Mouse (Mus musculus): ENCODE results near the gene Dnajc5. TPM values are rescaled to one million over a fixed set of nuclear protein-coding genes. Genes with fewer than 3 reads are reported as not detected.

The Dnajc5 gene
- polyA plus RNA-seq, 1 experiment from 2014 or later, result 129 TPM

DNA sequence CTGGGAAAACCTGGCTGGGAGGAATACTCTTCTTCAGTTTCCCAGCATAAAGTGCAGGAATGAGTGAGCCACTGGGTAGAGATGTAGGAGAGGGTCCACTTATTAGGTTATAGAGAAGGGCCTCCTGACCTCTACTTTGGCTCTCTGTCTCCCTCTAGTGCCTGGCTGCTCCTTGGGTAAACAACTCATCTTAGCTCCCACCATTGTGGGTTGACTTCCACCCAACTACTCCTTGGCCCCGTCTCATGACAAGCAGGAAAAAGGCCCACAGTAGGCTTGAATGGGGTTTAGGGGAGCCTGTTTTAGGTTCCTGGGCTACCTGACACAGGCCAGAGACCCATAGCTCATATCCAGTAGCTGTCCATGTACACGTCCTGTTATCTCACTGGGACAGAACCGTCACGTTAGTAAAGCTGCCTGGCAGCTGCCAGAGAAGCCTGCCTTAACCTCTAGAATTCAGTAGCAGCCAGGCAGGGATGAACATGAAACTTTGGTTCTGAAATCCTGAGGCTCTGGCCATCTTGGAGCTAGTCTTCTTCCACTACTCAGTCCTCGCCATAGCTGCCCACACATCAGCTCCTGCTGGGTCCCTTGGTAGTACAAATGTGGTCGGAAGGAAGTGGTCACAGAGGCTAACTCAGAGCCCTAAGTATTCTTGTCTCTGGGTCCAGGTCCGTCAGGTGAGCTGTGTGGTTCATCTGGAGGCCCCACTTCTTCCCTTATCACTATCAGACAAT lies 48.2 kb downstream of the Dnajc5 start:
- no peaks in the 10 kb centered on the region for H3K9me3 ChIP-seq
- no peaks in the 10 kb centered on the region for H3K4me1 ChIP-seq
- no peaks in the 10 kb centered on the region; the same call in 1 of the 2 replicates for H3K36me3 ChIP-seq (replicated peaks)
- ATAC-seq (ENCODE audit: low FRiP score), result no peak
- H3K27ac ChIP-seq, result no peak overlapping the region
- H3K9ac ChIP-seq, result no peak overlapping the region
- no peaks in the 10 kb centered on the region for H3K27me3 ChIP-seq
- 82% methylated on average over 7 of the region's 7 CpGs for WGBS
- H3K4me3 ChIP-seq (replicated peaks), result no peak overlapping the region
- H3K4me2 ChIP-seq, result no peak overlapping the region

- no peak overlapping the region for H3K4me2 ChIP-seq
- peaks cover 8% of the 10 kb centered on the region for H3K36me3 ChIP-seq (replicated peaks)
- no peaks in the 10 kb centered on the region for H3K27me3 ChIP-seq
- no peak overlapping the region for H3K9ac ChIP-seq
- no peaks in the 10 kb centered on the region for H3K4me1 ChIP-seq
- no peak overlapping the region for H3K4me3 ChIP-seq (replicated peaks)
- H3K27ac ChIP-seq, result no peak overlapping the region
- WGBS, result 95% methylated on average over 10 of the region's 10 CpGs
- ATAC-seq (ENCODE audit: low FRiP score), result no peak
- H3K9me3 ChIP-seq, result no peaks in the 10 kb centered on the region
Measured at GRCm38 (mm10) chr2:181569856-181570255, 49.6 kb downstream of the Dnajc5 start.

DNA sequence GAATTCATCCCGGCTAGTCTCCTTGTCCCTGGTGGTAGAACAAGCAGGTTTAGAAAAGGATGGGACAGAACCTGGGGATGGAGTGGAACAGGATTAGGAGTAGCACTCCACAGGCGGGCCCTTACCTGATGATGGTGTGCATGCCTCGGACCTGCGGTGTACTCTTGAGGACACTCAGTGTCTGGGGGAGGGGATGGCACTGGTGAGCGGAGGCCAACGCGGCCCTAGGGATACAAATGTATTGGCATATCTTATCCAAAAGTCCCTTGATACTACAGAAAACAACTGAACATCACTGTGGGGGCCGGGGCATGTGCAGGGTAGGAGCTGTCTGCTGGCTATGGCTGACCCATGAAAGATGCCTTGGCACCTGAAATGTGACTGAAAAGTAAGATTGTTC lies 50.1 kb downstream of the Dnajc5 start:
- H3K9me3 ChIP-seq, result no peaks in the 10 kb centered on the region
- H3K27ac ChIP-seq, result no peak overlapping the region
- no peak overlapping the region for H3K4me2 ChIP-seq
- 90% methylated on average over 8 of the region's 8 CpGs for WGBS
- H3K27me3 ChIP-seq, result no peaks in the 10 kb centered on the region
- no peak overlapping the region for H3K4me3 ChIP-seq (replicated peaks)
- no peak overlapping the region for H3K9ac ChIP-seq
- H3K4me1 ChIP-seq, result no peaks in the 10 kb centered on the region
- no peak for ATAC-seq (ENCODE audit: low FRiP score)
- H3K36me3 ChIP-seq (replicated peaks), result peaks cover 8% of the 10 kb centered on the region

DNA sequence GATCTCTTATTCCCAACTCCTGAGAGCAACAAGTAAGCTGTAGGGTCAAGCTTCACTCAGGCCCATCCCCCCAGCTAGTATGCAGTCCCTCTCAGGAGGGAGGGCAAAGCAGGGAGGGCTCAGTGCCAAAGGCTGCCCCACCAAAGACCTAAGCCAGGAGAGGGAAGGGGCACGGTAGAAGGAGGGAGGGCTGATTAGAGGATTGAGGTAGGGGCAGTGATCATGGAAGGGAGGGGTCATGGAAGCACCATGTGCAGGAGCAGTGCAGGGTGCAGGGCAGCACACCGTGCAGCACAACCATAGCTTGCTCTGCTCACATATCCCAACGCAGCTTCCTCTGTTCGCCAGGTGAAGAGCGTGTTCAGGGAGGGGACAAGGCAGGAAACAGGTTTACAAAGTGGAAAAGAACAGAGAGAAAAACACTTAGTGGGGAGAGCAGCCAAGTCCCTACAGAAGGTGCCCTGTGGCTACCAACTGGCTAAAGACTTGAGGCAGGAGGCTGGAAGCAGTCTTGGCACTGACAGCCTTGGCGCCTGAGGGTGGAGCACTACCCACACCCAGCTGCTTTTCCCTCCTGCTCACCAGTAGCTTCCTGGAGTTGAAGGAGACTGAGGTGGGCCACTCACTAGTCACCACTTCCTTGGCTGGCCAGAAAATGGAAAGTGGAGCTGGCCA lies 50.8 kb downstream of the Dnajc5 start:
- 79% methylated on average over 6 of the region's 6 CpGs for WGBS
- H3K27ac ChIP-seq, result no peak overlapping the region
- no peaks in the 10 kb centered on the region for H3K27me3 ChIP-seq
- H3K9me3 ChIP-seq, result no peaks in the 10 kb centered on the region
- peaks cover 8% of the 10 kb centered on the region for H3K36me3 ChIP-seq (replicated peaks)
- no peak overlapping the region for H3K4me2 ChIP-seq
- H3K4me3 ChIP-seq (replicated peaks), result no peak overlapping the region
- no peak overlapping the region for H3K9ac ChIP-seq
- no peaks in the 10 kb centered on the region for H3K4me1 ChIP-seq
- no peak for ATAC-seq (ENCODE audit: low FRiP score)

DNA sequence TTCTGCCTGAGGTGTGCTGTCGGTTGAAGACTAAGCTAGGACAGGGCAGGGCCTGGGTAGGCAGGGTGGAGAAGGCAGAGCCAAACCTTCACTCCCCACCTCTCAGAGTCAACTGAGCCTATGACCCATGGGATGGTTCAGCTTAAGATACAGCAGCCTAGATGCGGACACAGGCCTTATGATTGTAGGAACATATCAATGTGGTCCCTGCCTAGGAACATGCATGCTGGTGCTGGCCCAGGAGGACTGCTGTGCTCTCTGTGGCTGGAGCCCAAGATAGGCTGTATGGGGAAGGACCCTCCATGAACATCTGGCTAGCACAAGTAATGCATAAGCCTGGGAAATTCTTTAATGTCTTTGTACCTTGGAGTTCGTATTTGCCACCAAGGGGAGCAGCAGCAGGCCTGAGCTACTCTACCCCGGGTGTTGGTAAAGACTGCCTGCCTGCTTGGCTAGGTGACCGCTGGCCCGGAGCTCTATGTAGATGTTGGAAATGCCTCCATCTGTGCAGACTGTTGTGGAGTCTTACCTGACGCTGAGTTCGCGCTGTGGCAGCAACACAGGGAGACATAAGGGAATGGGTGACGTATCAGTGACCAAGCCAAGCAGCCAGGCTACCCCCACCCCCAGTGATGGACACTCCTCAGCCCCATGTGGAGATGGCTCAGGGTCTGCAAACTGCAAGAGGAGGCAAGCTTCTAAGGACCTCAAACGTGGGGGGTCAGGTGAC lies 51.8 kb downstream of the Dnajc5 start:
- 95% methylated on average over 11 of the region's 11 CpGs for WGBS
- Histone ChIP-seq H3K9me3 (no peaks in the 10 kb centered on the region), H3K27me3 (no peaks in the 10 kb centered on the region), H3K4me2 (no peak overlapping the region), H3K27ac (no peak overlapping the region), H3K4me1 (no peaks in the 10 kb centered on the region), H3K36me3 (replicated peaks) (peaks cover 8% of the 10 kb centered on the region), H3K9ac (no peak overlapping the region), H3K4me3 (replicated peaks) (no peak overlapping the region)
- ATAC-seq (ENCODE audit: low FRiP score), result no peak

DNA sequence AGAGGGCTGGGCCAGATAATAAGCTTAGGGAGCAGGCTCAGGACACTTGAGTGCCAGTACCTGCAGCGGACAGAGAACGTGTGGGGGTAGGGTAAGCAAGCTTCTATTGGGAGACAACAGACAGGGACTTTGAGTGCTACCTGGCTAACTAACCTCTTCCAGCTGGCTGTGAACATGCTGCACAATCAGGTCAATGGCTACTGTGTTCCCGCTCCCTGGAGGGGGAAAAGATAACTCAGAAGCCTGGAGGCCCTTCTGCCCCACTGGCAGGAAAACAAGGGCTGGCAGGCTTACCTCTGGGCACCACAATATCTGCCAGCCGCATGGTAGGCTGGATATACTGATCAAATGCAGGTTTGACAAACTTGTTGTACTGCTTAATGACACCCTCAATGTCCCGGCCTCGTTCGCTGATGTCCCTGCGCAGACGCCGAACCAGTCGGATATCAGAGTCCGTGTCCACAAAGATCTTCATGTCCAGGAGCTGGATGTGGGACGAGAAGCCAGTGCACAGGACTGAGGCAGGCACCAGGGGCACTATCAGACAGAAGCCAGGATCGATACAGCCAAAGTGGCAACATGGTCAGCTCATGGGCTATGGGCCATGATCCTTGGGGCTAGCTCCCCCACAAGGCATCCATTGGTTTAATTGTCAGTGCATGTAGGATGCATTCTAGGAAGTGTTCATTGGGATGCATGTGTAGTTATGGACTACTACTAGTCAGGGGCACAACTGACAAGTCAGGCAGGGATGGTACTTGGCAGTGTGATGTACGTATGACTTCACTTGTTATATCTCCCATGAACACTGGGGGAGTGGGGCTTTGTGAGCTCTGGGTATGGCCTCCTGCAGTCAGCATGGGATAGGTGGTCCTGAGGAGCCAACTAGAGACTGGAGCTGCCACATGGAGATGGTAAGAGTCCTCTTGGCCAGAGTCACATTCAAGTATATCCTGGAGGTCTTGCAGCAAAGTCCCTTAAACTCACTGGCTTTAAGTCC lies 52.9 kb downstream of the Dnajc5 start:
- Histone ChIP-seq H3K4me1 (no peaks in the 10 kb centered on the region), H3K4me3 (replicated peaks) (no peak overlapping the region), H3K36me3 (replicated peaks) (peaks cover 8% of the 10 kb centered on the region), H3K9me3 (no peaks in the 10 kb centered on the region), H3K27me3 (no peaks in the 10 kb centered on the region), H3K27ac (no peak overlapping the region), H3K9ac (no peak overlapping the region), H3K4me2 (no peak overlapping the region)
- ATAC-seq (ENCODE audit: low FRiP score), result no peak
- WGBS, result 94% methylated on average over 15 of the region's 15 CpGs

GRCm38 (mm10) chr2:181573961-181574360 lies 53.7 kb downstream of the Dnajc5 start:
- Histone ChIP-seq H3K27ac (no peak overlapping the region), H3K9me3 (no peaks in the 10 kb centered on the region), H3K4me3 (replicated peaks) (no peak overlapping the region), H3K4me1 (no peaks in the 10 kb centered on the region), H3K9ac (no peak overlapping the region), H3K27me3 (no peaks in the 10 kb centered on the region), H3K36me3 (replicated peaks) (peaks cover 8% of the 10 kb centered on the region), H3K4me2 (no peak overlapping the region)
- WGBS, result 91% methylated on average over 9 of the region's 9 CpGs
- no peak for ATAC-seq (ENCODE audit: low FRiP score)

GRCm38 (mm10) chr2:181574921-181575545 lies 54.7 kb downstream of the Dnajc5 start:
- H3K4me3 ChIP-seq (replicated peaks), result no peak overlapping the region
- H3K27ac ChIP-seq, result no peak overlapping the region
- H3K4me2 ChIP-seq, result no peak overlapping the region
- H3K27me3 ChIP-seq, result no peaks in the 10 kb centered on the region
- peaks cover 8% of the 10 kb centered on the region for H3K36me3 ChIP-seq (replicated peaks)
- ATAC-seq (ENCODE audit: low FRiP score), result no peak
- no peaks in the 10 kb centered on the region for H3K9me3 ChIP-seq
- H3K9ac ChIP-seq, result no peak overlapping the region
- peaks cover 1% of the 10 kb centered on the region; the same call in 1 of the 2 replicates for H3K4me1 ChIP-seq
- 94% methylated on average over 7 of the region's 7 CpGs for WGBS

DNA sequence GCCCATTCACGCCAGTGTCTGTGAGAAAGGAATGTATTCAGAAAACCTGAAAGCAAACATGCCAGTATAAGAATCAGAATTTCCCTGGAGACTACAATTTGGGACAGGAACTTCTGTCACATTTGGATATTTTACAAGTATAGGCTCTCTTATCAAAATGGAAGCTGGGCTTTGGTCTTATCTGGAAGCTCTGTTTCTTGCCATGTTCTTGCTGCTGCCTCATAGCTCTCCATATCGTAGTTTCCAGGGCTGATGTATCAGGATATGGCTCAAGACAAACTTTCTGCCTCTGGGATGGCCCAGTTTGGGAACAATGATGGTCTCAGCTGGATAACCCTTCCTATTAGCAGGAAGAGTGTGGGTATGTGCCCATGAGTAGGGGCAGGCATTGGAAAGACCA lies 56.3 kb downstream of the Dnajc5 start:
- ATAC-seq (ENCODE audit: low FRiP score), result no peak
- Histone ChIP-seq H3K27ac (no peak overlapping the region), H3K36me3 (replicated peaks) (peaks cover 8% of the 10 kb centered on the region), H3K27me3 (no peaks in the 10 kb centered on the region), H3K9ac (no peak overlapping the region), H3K4me1 (peaks cover 11% of the 10 kb centered on the region), H3K4me2 (no peak overlapping the region), H3K9me3 (no peaks in the 10 kb centered on the region), H3K4me3 (replicated peaks) (no peak overlapping the region)
- WGBS, result 91% methylated on average over 2 of the region's 2 CpGs

DNA sequence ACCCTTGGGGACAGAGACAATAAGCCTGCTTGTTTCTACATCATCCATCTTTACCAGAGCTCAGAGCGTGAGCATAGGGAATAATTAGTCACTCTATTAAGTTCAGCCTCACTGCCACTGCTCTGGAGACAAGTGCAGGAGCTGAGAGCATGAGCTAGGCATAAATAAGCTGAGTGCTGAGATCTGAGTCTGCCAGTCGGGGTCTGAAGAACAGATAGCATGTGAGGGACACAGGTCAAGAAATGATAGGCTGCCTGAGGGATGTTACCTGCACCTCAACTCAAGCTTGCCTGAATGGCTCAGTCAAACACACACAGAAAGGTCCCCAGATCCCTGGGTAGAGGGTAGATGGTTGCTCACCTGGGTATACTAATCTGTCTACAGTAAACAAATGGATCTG lies 56.8 kb downstream of the Dnajc5 start:
- Histone ChIP-seq H3K9ac (no peak overlapping the region), H3K9me3 (no peaks in the 10 kb centered on the region), H3K27ac (no peak overlapping the region), H3K27me3 (no peaks in the 10 kb centered on the region), H3K4me2 (no peak overlapping the region), H3K4me3 (replicated peaks) (no peak overlapping the region), H3K4me1 (peaks cover 11% of the 10 kb centered on the region), H3K36me3 (replicated peaks) (peaks cover 8% of the 10 kb centered on the region)
- 85% methylated on average over 2 of the region's 2 CpGs for WGBS
- no peak for ATAC-seq (ENCODE audit: low FRiP score)

DNA sequence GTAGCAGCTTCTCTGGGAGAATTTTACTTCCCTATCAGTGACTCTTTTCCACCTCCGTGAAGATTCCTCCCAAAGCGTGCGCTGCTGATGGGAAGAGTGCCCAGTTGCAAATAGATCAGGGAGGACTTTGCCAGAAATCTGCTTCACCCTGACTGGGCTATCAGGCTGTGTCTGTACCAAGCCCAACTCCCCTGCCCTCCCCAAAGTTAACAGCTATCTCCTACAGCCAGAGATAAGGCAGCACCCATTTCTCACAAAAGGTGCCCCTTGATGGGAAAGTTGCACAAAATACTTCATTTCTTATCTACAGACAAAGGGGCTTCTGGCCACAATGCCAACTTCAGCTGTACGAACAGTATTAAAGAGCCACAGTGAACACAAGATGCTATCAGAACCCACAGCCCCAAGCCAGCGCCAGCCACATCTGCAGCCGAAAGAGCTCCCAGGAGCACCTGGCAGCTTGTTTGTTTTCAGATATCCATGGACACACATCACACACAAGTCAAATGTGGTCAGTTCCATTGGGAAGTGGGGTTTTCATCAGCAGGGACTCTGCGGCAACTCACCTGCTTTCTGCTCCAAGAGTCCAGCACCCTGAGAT lies 57.8 kb downstream of the Dnajc5 start:
- no peak for ATAC-seq (ENCODE audit: low FRiP score)
- H3K36me3 ChIP-seq (replicated peaks), result peaks cover 12% of the 10 kb centered on the region
- WGBS, result 88% methylated on average over 7 of the region's 7 CpGs

More for the DNA sequence above, 57.8 kb downstream of the Dnajc5 start:
- peaks cover 11% of the 10 kb centered on the region for H3K4me1 ChIP-seq
- no peak overlapping the region for H3K4me2 ChIP-seq
- H3K27me3 ChIP-seq, result no peaks in the 10 kb centered on the region
- no peak overlapping the region for H3K27ac ChIP-seq
- no peaks in the 10 kb centered on the region for H3K9me3 ChIP-seq
- no peak overlapping the region for H3K9ac ChIP-seq
- H3K4me3 ChIP-seq (replicated peaks), result no peak overlapping the region

Data from forebrain, embryonic 12.5 days (tissue).